Mouse (Mus musculus) kidney, embryonic 14.5 days (tissue): ENCODE data around the gene Fnbp1. TPM values are rescaled to one million over a fixed set of nuclear protein-coding genes. Genes with fewer than 3 reads are reported as not detected.

ENCODE experiments used
- ATAC-seq: fragments of 200-750 bp; cut with Nextera tagmentation; 2 replicates; pipeline ENCODE4 v1.8.0; 2017; ENCODE audit warnings: moderate number of reproducible peaks, mild to moderate bottlenecking, moderate TSS enrichment, moderate library complexity; ENCODE audit not compliant: low FRiP score, low TSS enrichment
- H3K27ac ChIP-seq: fragments of 300-500 bp; sonication (generic); 2 replicates; pipeline ENCODE4 v1.5.1; 2014; ENCODE audit warnings: low read depth, mild to moderate bottlenecking, low read length, moderate library complexity, mixed read lengths
- H3K27me3 ChIP-seq: fragments of 300-500 bp; sonication (generic); 2 replicates; pipeline ENCODE4 v1.6.1; 2014; ENCODE audit warnings: mild to moderate bottlenecking, low read length; ENCODE audit not compliant: control insufficient read depth, insufficient read depth
- H3K36me3 ChIP-seq: fragments of 300-500 bp; sonication (generic); 2 replicates; pipeline ENCODE4 v1.6.1; 2014; ENCODE audit warnings: low read length, mixed read lengths; ENCODE audit not compliant: control insufficient read depth, insufficient read depth
- H3K4me1 ChIP-seq: fragments of 300-500 bp; sonication (generic); 2 replicates; pipeline ENCODE4 v1.6.1; 2014; ENCODE audit warnings: low read length, mixed read lengths; ENCODE audit not compliant: control insufficient read depth, insufficient read depth
- H3K4me2 ChIP-seq: fragments of 300-500 bp; sonication (generic); replicated peaks from 2 replicates; pipeline ENCODE4 v1.6.1; 2014; ENCODE audit warnings: low read depth, mild to moderate bottlenecking, low read length
- H3K4me3 ChIP-seq: fragments of 300-500 bp; sonication (generic); 2 replicates; pipeline ENCODE4 v1.5.1; 2014; ENCODE audit warnings: mild to moderate bottlenecking, low read length
- H3K9ac ChIP-seq: fragments of 300-500 bp; sonication (generic); 2 replicates; pipeline ENCODE4 v1.6.1; 2014; ENCODE audit warnings: low read depth, mild to moderate bottlenecking, low read length, moderate library complexity
- H3K9me3 ChIP-seq: fragments of 300-500 bp; sonication (generic); 2 replicates; pipeline ENCODE4 v1.6.1; 2016; ENCODE audit warnings: low read length; ENCODE audit not compliant: control insufficient read depth
- WGBS: fragments of 180-500 bp; shearing (Covaris S2); extraction: QIAGEN DNeasy Blood & Tissue Kit; methylation state at CpG from one replicate; pipeline ENCODE4 v1.1.7; 2014; 5-methylcytosine and 5-hydroxymethylcytosine counted together
- polyA plus RNA-seq: library from polyadenylated mRNA; unstranded; fragments of >200 nt; fragmentation: Nextera tagmentation; extraction: Ambion mirVana; gene quantifications from 2 replicates; pipeline ENCODE4 v1.2.1, GENCODE M21; 2014

The Fnbp1 gene
- polyA plus RNA-seq, 1 experiment from 2014 or later = 24.1 TPM

DNA sequence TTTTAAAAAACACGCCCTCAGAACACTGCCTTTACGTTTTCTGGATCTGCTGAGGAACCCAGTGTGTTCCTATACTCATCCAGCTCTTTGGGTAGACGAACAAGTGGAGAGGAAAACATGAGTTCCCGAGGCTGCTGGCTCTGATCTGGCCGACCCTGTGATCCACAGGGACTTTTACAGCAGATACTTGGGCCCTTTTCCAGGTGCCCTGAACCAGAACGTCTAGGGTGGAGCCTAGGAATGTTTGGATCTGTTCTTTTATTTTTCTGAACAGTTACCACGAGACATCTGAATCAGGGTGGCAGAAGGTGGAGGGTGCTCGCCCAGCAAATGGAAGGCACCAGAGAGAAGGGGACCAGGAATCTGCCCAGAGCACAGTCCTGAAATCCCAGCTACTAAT is 42.7 kb downstream of the Fnbp1 start:
- Histone ChIP-seq H3K4me2 (no peak overlapping the region), H3K27me3 (no peaks in the 10 kb centered on the region), H3K4me3 (no peak overlapping the region), H3K27ac (no peak overlapping the region), H3K9ac (no peak overlapping the region), H3K9me3 (no peaks in the 10 kb centered on the region), H3K4me1 (peaks cover 11% of the 10 kb centered on the region; the same call in 1 of the 2 replicates), H3K36me3 (0 out of 2 replicates have a peak, but pooled peaks cover 4% of the 10 kb centered on the region)
- 63% methylated on average over 8 of the region's 8 CpGs for WGBS
- no peak for ATAC-seq

- Histone ChIP-seq H3K27me3 (no peaks in the 10 kb centered on the region), H3K4me1 (peaks cover 11% of the 10 kb centered on the region; the same call in 1 of the 2 replicates), H3K9me3 (no peaks in the 10 kb centered on the region), H3K27ac (no peak overlapping the region), H3K4me2 (no peak overlapping the region), H3K4me3 (no peak overlapping the region), H3K9ac (no peak overlapping the region), H3K36me3 (0 out of 2 replicates have a peak, but pooled peaks cover 4% of the 10 kb centered on the region)
- no peak for ATAC-seq
- WGBS = 92% methylated on average over 11 of the region's 11 CpGs
Measured at GRCm38 (mm10) chr2:31098616-31099015, 43.2 kb downstream of the Fnbp1 start.

- Histone ChIP-seq H3K27me3 (no peaks in the 10 kb centered on the region), H3K27ac (no peak overlapping the region), H3K4me1 (peaks cover 11% of the 10 kb centered on the region; the same call in 1 of the 2 replicates), H3K36me3 (0 out of 2 replicates have a peak, but pooled peaks cover 4% of the 10 kb centered on the region), H3K9me3 (no peaks in the 10 kb centered on the region), H3K4me2 (no peak overlapping the region), H3K4me3 (no peak overlapping the region), H3K9ac (no peak overlapping the region)
- 72% methylated on average over 2 of the region's 2 CpGs for WGBS
- no peak for ATAC-seq
Measured at GRCm38 (mm10) chr2:31097276-31097675, 44.5 kb downstream of the Fnbp1 start.

DNA sequence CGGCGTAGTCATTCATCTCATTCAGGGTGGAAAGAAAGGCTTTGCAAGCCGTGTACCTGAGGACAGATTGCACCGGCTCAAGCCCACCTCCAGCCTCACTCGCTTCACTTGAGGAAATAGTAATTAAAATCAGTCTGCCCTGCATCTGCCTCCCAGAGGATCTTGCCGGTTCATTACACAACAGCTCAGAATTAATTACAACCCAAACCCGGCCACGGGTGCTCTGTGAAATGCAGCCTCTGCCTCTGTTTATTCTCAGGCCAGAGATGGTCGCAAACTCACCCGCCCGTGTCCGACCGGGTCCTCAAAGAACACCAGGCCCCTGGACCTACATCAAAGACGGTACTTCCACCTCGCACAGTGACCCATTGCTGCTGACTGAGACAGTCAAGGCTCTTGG is 45.7 kb downstream of the Fnbp1 start:
- no peak overlapping the region for H3K9ac ChIP-seq
- WGBS = 38% methylated on average over 15 of the region's 15 CpGs
- H3K27ac ChIP-seq = no peak overlapping the region
- H3K4me1 ChIP-seq = peaks cover 11% of the 10 kb centered on the region; the same call in 1 of the 2 replicates
- H3K27me3 ChIP-seq = no peaks in the 10 kb centered on the region
- ATAC-seq = peak; percentile 85
- H3K36me3 ChIP-seq = 0 out of 2 replicates have a peak, but pooled peaks cover 4% of the 10 kb centered on the region
- no peaks in the 10 kb centered on the region for H3K9me3 ChIP-seq
- H3K4me2 ChIP-seq = no peak overlapping the region
- no peak overlapping the region for H3K4me3 ChIP-seq

DNA sequence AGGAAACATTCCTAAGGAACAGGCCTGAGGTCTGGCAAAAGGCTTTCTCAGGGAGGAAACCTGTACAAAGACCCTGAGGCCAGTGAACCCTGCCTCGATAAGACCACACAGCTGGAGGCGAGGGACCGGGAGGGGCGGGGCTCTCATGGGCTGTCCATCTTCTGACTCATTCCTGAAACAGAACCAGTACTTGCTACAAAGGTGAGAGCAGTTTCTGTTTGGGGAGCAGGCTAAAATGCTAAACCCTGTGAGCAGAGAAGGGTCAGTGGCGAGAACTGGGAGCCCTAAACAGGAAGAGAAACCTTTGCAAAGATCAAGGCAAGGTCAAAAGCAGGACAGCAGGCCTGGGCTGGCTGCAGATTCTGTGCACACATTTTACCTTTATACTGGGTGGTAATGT is 47.2 kb downstream of the Fnbp1 start:
- Histone ChIP-seq H3K4me3 (no peak overlapping the region), H3K4me1 (peaks cover 11% of the 10 kb centered on the region; the same call in 1 of the 2 replicates), H3K4me2 (no peak overlapping the region), H3K36me3 (peaks cover 4% of the 10 kb centered on the region; the same call in 1 of the 2 replicates), H3K27me3 (no peaks in the 10 kb centered on the region), H3K9ac (no peak overlapping the region), H3K9me3 (no peaks in the 10 kb centered on the region), H3K27ac (no peak overlapping the region; the same call in 1 of the 2 replicates)
- no peak for ATAC-seq
- 39% methylated on average over 5 of the region's 5 CpGs for WGBS

- Histone ChIP-seq H3K4me1 (peaks cover 23% of the 10 kb centered on the region), H3K9me3 (no peaks in the 10 kb centered on the region), H3K4me3 (no peak overlapping the region), H3K9ac (no peak overlapping the region), H3K4me2 (no peak overlapping the region), H3K27ac (no peak overlapping the region), H3K36me3 (peaks cover 4% of the 10 kb centered on the region; the same call in 1 of the 2 replicates), H3K27me3 (no peaks in the 10 kb centered on the region)
- no peak for ATAC-seq
- WGBS = 95% methylated on average over 3 of the region's 3 CpGs
Measured at GRCm38 (mm10) chr2:31092939-31093338, 48.9 kb downstream of the Fnbp1 start.

- Histone ChIP-seq H3K9me3 (no peaks in the 10 kb centered on the region), H3K4me2 (no peak overlapping the region), H3K4me3 (no peak overlapping the region), H3K27ac (no peak overlapping the region), H3K27me3 (no peaks in the 10 kb centered on the region), H3K36me3 (peaks cover 4% of the 10 kb centered on the region; the same call in 1 of the 2 replicates), H3K4me1 (peaks cover 34% of the 10 kb centered on the region), H3K9ac (no peak overlapping the region)
- WGBS = 54% methylated on average over 3 of the region's 3 CpGs
- no peak for ATAC-seq
Measured at GRCm38 (mm10) chr2:31091182-31091581, 50.6 kb downstream of the Fnbp1 start.

DNA sequence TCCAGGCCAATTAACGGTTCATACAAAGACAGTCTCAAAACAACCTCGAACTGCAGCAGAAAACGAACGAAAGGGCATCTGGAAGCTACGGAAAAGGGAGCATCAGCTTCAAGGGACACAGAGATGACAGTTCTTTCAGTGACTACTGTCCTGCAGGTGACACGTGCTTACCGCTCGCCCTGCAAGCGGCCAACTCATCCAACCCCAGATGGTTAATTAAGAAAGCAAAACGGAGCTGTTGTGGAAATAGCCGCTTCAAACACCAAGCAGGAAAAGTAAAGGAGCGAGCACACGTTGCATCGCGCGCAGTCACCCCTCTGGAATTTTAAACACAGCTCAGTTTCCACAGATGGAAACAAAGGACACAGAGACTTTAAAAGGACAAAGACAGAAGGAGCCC is 52.2 kb downstream of the Fnbp1 start:
- Histone ChIP-seq H3K27ac (no peak overlapping the region), H3K36me3 (no peaks in the 10 kb centered on the region; the same call in 1 of the 2 replicates), H3K9ac (no peak overlapping the region), H3K4me2 (no peak overlapping the region), H3K4me3 (no peak overlapping the region), H3K4me1 (peaks cover 29% of the 10 kb centered on the region), H3K9me3 (no peaks in the 10 kb centered on the region), H3K27me3 (no peaks in the 10 kb centered on the region)
- 76% methylated on average over 16 of the region's 16 CpGs for WGBS
- no peak for ATAC-seq

DNA sequence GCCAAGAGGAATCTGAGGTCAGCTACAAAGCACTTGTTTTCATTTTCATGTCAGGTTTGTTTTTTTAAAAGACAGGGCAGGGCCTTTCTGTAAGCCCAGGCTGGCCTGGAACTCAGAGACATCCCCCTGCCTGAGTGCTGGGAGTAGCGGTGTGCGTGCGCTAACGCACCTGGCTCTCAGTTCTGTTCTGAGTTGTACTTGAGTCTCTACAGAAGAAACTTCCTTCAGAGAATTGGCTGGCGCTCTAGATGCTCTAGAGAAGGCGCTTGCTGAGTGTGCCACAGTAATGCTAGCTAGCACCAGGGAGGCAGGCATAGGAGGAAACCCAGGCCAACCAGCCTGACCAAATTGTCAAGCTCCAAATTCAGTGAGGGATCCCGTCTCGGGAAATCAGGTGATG is 52.9 kb downstream of the Fnbp1 start:
- 75% methylated on average over 8 of the region's 8 CpGs for WGBS
- ATAC-seq = no peak
- no peak overlapping the region for H3K4me3 ChIP-seq
- H3K27me3 ChIP-seq = no peaks in the 10 kb centered on the region
- H3K4me1 ChIP-seq = peaks cover 29% of the 10 kb centered on the region
- no peak overlapping the region for H3K27ac ChIP-seq
- no peak overlapping the region for H3K9ac ChIP-seq
- no peak overlapping the region for H3K4me2 ChIP-seq
- no peaks in the 10 kb centered on the region for H3K9me3 ChIP-seq
- H3K36me3 ChIP-seq = no peaks in the 10 kb centered on the region; the same call in 1 of the 2 replicates
